Mouse (Mus musculus) R1 (cell line): ENCODE results near the gene Cacng3.
A peak's percentile ranks its signal among the peaks of the same experiment; 100 is the strongest.

Source experiments
- DNase-seq: peaks from one replicate; pipeline ENCODE4 v3.0.0-alpha.2; 2018; ENCODE audit warnings: low read depth, low spot score

Gene Cacng3

GRCm38 (mm10) chr7:122718540-122718939, 48.2 kb downstream of the Cacng3 start:
- DNase-seq = no peak

DNA sequence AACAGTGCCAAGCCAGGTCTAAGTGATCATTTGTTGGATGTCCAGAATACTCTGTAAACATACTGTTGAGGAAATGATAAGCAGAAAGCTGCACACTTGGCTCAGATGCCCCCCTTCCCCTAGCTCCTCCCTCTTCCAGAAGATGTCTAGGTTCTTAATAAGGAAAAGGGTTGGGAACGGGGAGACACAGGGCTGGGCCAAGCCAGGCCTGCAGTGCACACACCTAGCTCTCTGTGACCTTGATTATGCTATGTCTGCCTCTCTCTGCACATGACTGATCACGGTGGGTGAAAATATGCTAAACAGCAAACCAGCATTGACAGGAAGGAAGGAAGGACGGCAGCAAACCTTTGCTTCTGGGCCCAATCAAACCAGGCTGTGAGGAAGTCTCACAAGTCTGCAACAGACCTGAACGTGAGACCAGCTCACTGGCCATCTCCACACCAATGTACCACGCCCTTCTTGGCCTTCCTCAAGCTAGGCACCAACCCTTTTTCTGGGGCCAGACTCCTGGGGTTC, 53.1 kb downstream of the Cacng3 start:
- DNase-seq = no peak

GRCm38 (mm10) chr7:122726376-122726775, 56.1 kb downstream of the Cacng3 start:
- no peak for DNase-seq

DNA sequence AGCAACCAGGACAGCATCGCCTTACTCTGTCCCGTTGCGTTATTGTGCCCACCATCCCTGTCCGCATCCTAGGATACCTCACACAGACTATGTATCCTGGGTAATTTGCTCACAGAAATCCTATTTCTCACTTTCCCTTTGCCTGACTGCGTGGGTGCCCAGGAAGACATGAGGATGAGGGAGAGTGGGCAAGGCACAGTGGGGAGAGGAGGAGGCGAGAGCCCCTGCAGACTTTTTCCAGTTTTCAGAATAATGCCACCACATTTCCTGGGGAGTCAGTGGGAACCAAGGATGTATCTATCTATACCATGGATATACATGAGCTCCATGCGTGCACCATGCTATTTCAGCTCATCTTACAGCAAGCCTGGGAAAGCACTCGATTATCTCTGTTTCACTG, 57.9 kb downstream of the Cacng3 start:
- DNase-seq = no peak

DNA sequence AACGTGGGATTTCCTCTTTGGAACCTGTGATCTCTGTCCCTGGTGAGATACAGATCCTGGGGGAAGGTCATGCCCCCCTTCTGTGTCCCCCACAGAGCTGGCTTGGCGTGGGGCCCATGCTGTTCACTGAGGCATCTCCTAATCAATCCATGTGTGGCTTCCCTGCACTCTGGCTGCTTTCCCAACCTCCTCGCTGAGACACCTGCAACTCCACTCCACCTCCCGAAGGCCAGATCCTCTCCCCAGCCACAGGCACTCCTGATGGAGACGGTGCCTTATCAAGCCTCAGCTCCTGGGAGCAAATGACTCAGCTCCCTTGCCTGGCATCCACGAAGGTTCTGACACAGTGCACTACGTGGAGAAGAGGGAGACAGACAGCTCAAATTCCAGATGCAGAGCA, 58.6 kb downstream of the Cacng3 start:
- DNase-seq = no peak

DNA sequence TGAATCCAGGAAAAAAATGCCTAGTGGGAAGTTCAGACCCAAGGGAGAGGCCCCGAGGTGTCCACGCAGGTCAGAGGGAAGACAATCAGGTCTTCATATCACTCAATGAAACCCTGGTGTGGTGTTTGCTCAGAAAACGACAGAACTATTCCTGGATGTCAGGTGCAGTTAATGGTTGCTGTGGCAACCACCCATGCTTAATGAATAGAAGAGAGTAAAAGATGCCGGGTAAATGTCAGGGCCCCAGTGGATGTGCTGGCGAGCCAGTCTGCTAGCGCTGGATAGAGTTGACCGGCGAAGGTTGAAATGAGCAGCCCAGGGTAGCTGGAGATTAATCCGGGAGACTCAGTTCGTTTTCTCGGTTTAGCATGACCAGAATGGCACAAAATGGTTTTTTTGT, 65.0 kb downstream of the Cacng3 start:
- DNase-seq = no peak

DNA sequence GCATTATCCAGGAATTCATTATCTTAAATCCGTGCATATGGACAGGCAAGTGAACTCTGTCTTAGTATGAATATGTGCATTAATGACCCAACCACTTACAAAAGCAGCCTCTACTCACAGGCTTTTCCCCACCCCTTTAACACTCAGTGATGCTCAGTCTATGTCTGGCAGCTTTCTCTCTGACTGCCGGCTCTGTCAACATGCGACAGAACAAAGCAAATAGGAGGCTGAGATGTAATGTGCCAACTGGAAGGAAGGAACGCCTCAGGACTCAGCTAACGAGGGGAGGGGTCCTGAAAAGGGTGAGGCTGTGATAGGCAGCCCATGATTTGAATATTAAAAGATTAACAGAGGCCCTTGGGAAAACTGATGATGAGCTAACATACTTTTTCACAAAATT, 68.2 kb downstream of the Cacng3 start:
- no peak for DNase-seq

GRCm38 (mm10) chr7:122740663-122741062, 70.4 kb downstream of the Cacng3 start:
- DNase-seq = no peak

DNA sequence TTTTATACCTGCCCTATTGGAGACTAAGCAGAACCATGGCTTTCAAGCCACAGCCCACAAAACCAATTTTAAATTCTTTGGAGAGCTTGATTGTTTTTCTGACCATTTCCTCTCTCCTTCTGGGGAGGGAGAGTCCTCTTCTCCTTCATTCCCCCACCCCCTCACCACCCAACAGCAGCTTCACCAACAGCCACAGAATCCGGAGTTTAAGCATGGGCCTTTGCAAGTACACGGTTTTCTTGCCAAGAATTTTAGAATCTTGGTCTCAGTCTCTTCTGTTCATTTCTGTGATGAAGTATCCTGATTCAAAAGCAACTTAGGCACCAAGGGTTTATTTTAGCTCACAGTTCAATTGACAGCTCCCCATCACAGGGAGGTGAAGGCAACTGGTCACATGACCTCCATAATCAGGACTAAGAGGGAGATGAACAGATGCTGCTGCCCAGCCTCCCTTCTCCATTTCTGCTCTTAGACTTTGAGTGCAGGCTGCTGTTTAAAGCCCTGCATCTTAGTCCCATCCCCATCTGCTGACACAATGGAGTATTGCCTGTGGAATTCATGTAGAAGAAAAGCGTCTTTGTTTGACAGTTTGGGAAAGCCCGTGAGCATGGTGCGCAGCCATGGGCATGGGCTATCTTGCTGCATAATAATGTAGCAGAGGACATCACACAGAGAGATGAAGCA, 85.8 kb downstream of the Cacng3 start:
- DNase-seq = peak; percentile 37

- no peak for DNase-seq
These were observed 88.4 kb downstream of the Cacng3 start for GRCm38 (mm10) chr7:122758645-122759044.

GRCm38 (mm10) chr7:122764506-122764905, 94.2 kb downstream of the Cacng3 start:
- DNase-seq = no peak

DNA sequence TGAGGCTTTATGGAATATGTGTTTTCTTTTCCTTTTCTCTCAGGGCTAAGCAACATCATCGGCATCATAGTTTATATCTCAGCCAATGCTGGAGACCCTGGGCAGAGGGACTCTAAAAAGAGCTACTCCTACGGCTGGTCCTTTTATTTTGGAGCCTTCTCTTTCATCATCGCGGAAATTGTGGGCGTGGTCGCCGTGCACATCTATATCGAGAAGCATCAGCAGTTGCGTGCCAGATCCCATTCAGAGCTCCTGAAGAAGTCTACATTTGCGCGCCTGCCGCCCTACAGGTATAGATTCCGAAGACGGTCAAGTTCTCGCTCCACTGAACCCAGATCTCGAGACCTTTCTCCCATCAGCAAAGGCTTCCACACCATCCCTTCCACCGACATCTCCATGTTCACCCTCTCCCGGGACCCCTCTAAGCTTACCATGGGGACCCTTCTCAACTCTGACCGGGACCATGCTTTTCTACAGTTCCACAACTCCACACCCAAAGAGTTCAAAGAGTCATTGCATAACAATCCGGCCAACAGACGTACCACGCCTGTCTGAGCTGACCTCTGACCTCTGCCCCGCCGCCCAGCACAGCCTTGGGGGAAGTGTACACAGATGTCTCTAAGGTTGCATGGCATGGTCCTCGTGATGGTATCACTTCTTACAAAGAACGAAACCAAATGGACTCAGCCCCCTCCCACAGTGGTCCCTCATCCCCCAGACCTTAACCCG, 98.2 kb downstream of the Cacng3 start:
- DNase-seq = peak; percentile 22

GRCm38 (mm10) chr7:122779601-122780000, 109.3 kb downstream of the Cacng3 start:
- DNase-seq = peak; percentile 15

GRCm38 (mm10) chr7:122789929-122790328, 119.6 kb downstream of the Cacng3 start:
- no peak for DNase-seq

DNA sequence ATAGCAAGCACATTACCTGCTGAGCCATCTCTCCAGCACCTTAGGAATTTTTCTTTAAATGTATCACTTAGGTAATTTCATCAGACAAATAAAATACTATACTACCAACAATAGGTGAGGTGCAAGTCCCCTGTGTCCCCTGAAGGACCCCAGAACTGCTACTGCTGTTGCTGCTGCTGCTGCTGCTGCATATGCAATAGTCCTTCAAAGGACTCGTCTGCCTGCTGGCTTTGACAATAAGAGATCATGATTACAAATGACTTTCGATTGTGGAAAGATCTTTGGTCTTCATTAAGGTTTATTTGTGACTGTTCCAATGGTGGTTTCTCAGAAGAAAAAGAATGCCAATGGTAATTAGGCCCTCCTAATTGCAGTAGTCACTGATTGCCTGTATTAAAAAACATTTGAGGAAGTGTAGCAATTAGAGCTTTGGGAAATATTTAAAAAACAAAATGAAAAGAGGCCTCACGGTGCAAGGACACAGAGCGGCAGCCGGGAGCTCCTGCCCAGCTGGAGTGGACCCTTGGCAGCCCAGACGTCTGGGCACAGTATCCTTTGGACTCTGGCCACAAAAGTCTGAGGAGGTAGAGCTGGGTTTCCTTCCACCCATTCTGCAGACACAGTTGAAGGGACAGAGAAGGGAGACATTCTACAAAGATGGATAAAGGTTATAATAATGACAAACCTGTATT, 123.5 kb downstream of the Cacng3 start:
- DNase-seq = no peak

DNA sequence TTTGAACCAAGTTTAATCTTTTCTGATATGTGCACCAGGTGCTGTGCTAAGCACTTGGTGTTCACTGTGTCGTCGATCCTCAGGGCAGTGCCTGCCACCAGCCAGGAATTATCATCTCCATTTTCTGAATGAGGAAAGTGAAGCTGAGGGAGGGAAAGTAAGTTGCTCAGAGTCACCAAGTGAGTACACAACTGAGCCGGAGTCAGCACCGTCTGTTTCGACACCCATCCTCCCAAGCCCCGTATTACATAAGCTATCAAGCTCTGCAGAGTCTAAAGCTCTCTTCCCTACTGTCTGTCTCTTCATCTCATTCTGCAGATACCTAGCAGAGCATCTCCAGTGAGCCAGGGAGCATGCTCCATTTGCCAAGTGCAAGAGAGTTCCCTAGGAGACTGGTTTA, 124.8 kb downstream of the Cacng3 start:
- DNase-seq = no peak

DNA sequence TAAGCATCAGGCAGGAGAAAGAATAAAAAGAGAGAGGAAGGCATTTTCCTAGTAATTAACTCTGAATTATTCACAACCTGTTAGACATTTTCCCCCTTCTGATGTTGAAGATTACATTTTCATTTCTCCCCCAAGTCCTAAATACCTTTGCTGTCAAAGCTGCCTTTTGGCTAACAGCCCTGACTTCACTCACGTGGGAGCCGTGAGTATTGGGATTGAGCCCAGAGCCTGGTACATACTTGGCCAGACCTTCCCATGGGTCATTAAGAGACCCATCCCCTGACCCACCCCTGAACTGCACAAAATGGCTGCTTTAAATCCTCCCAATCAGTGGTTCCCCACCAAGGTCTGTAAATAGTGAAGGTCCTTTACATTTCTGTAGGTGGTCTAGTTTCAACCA, 130.5 kb downstream of the Cacng3 start:
- no peak for DNase-seq

DNA sequence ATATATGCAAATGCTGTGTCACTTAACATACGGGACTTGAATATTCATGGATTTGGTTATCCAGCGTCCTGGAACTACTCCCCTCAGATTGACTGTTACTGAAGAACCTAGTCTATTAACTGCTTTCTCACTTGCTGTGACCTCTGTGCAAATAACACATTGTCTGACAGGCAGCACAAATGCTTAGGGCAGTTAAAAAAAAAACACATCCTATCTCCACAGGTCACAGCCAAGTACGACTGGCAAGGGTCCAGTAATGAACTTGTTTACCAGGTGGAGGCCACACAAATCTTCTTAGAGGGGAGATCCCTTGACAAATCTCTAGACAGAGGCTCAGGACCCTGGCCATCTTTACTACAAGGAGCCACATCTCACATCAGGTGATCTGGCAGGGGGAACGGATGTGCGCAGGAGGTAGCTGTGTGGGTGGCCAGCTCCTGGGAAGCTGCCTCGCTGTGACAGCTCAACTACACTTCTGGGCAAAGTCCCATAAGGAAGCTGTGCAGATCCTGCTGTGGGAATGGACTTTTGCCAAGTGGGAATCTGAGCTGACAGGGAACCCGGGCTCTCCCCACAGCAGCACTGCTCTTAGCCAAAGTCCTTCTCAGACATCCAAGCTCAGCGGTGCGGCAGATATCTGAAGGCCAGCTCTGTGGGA, 133.7 kb downstream of the Cacng3 start:
- DNase-seq = no peak

DNA sequence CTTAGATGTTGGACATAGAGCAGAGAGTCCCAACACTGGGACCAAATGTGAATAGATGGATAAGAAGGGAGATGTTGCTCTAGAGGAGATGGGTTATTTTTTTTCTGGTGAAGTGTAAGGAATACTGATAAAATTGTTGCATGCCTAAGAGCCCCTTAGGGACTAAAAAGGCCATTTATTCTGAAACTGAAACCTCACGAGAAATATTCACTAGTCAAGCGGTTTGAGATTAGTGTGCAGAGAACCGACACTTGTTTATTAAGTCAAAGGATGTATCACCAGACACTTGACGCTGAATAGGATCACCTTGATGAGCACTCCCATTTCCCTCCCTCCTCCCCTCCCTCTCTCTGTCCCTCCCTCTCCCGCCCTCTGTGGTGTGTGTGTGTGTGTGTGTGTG, 136.2 kb downstream of the Cacng3 start:
- DNase-seq = no peak

GRCm38 (mm10) chr7:122813724-122814123, 143.4 kb downstream of the Cacng3 start:
- DNase-seq = no peak

- DNase-seq = no peak
These were observed 147.3 kb downstream of the Cacng3 start for GRCm38 (mm10) chr7:122817565-122817964.
